Mouse (Mus musculus): ENCODE measurements around the gene Crlf3. TPM values are rescaled to one million over a fixed set of nuclear protein-coding genes. Genes with fewer than 3 reads are reported as not detected.

Gene Crlf3
- polyA plus RNA-seq, 1 experiment from 2014 or later = 43.3 TPM

Other genes with a start within 250 kb of the Crlf3 start
- 50.3 and 55.6 TPM in 2 replicates for gene Utp6, start 118.6 kb downstream of the Crlf3 start, polyA plus RNA-seq (2015; fragmentation: Nextera tagmentation; extraction: Ambion mirVana)
- gene Suz12, start 87.9 kb downstream of the Crlf3 start, polyA plus RNA-seq (2015; fragmentation: Nextera tagmentation; extraction: Ambion mirVana) = 20.9 and 23.7 TPM in 2 replicates
- 10.9 and 11.9 TPM in 2 replicates for gene Atad5, start 8.4 kb upstream of the Crlf3 start, polyA plus RNA-seq (2015; fragmentation: Nextera tagmentation; extraction: Ambion mirVana)
- 36.3 and 36.8 TPM in 2 replicates for gene Tefm, start 61.2 kb upstream of the Crlf3 start, polyA plus RNA-seq (2015; fragmentation: Nextera tagmentation; extraction: Ambion mirVana)
- 2.3 and 2.7 TPM in 2 replicates for gene Adap2, start 73.1 kb upstream of the Crlf3 start, polyA plus RNA-seq (2015; fragmentation: Nextera tagmentation; extraction: Ambion mirVana)
- 10.1 and 11.6 TPM in 2 replicates for gene Rnf135, start 102.9 kb upstream of the Crlf3 start, polyA plus RNA-seq (2015; fragmentation: Nextera tagmentation; extraction: Ambion mirVana)
- gene Rhot1, start 128.0 kb upstream of the Crlf3 start, polyA plus RNA-seq (2015; fragmentation: Nextera tagmentation; extraction: Ambion mirVana) = 53.3 and 54.8 TPM in 2 replicates
- gene Rhbdl3, start 219.9 kb upstream of the Crlf3 start, polyA plus RNA-seq (2015; fragmentation: Nextera tagmentation; extraction: Ambion mirVana) = 2.5 and 2.9 TPM in 2 replicates